Mouse (Mus musculus) heart, postnatal 36 days (tissue): Measurements from ENCODE around the gene Tuba1c. TPM values are rescaled to one million over a fixed set of nuclear protein-coding genes. Genes with fewer than 3 reads are reported as not detected.
"Not testable (repeated sequence)": the region's sequence is repeated elsewhere in the genome, so short reads cannot be mapped to it uniquely, and the experiment has no call there.

Source experiments
- DNase-seq, 2 experiments: peaks; one replicate each; pipeline ENCODE4 v3.0.0; 2021 to 2022
- intact Hi-C: fragments of 180-260 bp; cut with DNase I; formaldehyde crosslinking; loops from one replicate; pipeline ENCODE4 v1.15.1; 2025
- total RNA-seq, 2 experiments: library from RNA; stranded (reverse); gene quantifications; 2 replicates each; pipeline ENCODE4 v1.2.3; 2021

The Tuba1c gene
- total RNA-seq, 2 experiments from 2014 or later = 29.7 to 33.9 TPM

DNA sequence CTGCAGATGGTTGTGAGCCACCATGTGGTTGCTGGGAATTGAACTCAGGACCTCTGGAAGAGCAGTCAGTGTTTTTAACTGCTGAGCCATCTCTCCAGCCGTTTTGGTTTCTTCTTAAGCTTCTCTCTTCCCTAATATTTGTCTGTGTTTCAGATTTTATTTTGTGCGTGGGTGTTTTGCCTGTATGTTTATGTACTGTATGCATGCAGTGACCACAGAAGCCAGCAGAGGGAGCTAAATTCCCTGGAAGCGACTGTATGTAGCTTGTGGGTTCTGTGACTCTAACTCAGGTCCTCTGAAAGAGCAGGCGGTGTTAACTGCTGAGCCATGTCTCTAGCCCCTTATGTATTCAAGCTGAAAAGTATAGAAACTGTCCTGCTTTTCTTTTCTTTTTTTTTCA lies 3.4 kb upstream of the Tuba1c start:
- intact Hi-C loops = no loop called here
- DNase-seq = peak in 1 of 2 experiments; percentile 40

DNA sequence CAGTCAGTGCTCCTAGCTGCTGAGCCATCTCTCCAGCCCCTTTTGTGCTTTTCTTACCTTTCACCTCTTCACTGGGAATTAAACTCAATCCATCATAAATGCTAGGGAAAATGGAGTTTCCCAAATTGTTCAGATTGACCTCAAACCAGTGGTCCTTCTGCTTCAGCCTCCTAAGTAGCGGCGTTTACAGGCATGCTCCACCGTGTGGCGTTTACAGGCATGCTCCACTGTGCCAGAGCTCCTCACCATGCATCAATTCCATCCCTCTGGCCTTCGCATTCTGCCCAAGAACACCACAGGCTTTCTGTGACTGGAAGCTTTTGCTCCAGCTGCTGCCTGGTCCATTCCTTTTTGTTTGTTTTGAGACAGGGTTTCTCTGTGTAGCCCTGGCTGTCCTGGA lies 2.6 kb upstream of the Tuba1c start:
- intact Hi-C loops = no loop called here
- no peak for DNase-seq

DNA sequence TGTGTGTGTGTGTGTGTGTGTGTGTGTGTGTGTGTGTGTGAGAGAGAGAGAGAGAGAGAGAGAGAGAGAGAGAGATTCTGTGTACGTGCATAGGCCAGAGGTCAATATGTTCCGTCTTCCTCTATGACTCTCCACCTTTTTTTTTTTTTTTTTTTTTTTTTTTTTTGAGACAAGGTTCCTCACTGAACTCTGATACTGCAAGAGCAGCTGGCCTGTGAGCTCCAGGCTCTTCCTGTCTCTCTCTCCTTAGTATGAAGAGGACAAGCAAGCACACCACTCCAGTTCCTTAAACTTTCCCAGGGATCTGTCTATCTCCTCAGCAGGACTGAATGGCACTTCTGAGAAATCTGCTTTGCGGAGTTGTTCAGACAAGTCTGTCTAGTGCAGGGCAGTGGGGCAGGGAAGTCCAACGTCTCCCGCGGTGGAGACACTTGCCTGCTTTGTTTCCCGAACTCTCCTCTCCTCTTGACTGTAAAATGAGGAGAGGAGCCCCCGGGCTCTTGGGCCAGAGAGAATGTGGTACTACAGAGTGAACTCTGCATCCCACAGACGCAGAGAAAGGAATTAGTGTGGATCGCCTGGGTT lies 725 bp upstream of the Tuba1c start:
- intact Hi-C loops = no loop called here
- DNase-seq = no peak

DNA sequence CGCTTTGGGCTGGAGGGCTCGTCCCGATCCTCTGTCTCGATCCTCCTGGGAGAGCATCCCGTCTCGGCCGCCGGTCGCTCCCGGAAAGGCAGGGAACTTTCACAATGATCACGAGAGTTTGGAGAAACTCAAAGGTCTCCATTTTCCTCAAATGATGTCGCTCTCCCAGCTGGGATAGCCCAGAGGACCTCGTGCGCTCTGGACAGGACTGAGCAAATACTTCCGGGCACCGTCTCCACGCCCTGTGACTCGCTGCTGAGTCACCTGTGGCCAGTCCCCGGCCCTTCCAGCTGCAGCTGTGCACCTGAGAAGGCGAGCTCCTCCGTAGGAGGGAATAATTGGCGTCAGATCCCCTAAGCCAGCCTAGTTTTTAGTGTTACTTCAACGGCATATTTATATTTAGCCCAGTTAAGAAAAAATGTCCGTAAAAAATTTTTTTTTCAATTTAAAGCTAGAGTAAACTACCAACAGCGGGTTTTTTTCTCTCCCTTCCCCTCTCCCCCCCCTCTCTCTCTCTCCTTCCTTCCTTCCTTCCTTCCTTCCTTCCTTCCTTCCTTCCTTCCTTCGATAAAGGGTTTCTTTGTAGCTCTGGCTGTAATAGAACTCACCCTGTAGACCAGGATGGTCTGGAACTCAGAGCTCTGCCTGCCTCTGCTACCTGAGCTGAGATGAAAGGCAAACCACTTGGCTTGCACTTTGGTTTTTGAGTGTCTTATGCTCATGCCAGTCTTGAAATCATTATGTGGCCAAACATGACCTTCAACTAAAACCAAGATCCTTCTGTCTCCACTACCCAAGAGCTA lies 1.1 kb downstream of the Tuba1c start:
- intact Hi-C loops = no loop called here
- peak in 1 of 2 experiments; percentile 33 for DNase-seq

DNA sequence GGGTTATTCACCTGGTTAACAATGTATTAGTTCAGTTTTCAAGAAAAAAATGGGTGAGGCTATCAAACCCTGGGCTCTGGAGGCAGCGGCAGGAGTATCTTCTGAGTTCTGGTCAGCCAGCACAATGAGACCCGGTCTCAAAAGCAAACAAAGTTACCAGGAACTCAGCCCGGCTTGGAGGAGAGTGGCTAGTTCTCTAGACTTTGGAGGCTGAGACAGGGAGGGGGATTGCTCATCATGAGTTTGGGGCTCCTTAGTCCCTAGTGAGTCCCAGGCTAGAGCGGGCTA lies 1.6 kb downstream of the Tuba1c start:
- no peak for DNase-seq
- intact Hi-C loops = no loop called here

DNA sequence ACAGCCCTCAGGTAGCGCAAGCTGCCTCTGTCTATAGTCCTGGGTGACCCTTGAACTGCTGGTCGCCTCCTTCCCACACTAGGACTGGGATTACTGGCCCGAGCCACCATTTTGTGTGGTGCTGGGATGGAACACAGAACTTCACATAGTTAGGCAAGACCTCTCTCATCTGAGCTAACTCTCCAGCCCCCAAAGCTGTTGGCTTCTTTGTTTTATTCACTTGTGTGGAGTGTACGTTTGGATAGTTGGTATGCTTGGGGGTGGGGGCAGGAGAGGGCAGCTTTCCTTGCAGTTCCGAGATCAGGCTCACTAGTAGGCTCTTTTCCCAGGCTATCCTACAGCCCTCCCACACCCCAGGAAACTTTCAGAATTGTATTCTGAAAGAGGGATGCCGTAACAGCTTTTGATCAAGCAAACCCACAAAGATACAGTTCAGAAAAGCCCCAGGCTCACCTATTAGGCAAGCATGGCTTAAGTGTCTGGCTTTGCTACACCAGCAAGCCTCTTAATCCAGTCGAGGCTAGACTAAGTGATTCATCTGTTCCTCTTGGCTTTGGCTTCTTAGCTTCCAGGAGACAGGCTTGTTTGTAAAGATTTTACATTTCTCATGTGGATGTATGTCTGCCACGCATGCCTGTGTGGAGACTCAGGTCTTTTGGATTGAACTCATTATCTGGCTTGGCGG lies 2.5 kb downstream of the Tuba1c start:
- DNase-seq = no peak
- intact Hi-C loops = no loop called here

DNA sequence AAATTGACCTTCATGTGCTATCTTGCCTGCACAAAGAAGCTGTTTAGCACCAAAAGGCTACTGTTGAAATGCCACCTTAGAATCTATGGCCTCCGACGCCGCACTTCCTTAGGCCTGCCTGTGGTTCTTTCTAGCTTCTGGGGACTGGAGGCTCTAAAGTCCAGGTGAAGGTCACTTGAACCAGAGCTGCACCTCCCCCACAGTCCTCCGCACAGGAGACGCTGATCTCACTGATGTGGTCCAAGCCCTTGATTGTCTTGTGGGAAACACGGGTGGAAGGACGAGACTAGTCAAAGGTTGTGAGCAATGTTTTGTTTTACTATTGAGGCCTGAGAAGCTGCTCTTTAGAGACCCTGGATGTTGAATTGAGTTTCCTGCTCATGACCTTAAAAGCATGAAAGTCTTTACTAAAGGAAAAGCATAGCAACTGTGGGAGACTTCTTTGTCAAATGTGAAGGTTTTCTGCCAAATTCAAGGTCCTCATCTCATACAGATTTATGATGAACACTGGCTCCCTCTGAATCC lies 3.1 kb downstream of the Tuba1c start:
- intact Hi-C loops = no loop called here
- DNase-seq = no peak

DNA sequence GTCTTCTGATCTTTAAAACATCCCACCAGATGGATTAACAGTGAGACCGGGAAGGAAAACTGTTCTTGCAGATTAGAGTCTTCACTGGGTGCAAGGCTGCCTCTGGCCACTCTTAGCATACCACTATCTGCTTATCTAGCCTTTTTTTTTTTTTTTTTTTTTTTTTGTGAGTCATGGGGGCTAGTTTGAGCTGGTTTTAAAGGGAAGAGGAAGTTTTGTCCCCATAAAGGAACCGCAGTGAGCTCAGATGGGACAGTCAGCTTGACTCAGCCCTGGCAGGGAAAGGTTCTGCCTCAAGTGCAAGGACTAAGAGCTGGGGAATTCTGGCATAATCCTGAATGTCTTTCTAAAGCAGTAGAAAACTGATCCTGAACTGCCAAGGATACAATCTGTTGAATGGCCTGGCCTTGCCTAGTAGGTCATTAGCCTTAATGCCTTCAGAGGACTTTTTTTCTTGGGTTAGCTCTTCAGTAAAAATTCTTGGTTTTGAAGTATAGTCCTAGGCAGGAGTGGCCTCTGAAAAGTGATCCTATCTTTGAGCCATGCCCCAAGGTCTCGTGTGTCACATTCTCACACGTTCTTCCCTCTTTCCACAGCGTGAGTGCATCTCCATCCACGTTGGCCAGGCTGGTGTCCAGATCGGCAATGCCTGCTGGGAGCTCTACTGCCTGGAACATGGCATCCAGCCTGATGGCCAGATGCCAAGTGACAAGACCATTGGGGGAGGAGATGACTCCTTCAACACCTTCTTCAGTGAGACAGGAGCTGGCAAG lies 4.0 kb downstream of the Tuba1c start:
- DNase-seq = peak in 1 of 2 experiments; percentile 17
- intact Hi-C loops = no loop called here

DNA sequence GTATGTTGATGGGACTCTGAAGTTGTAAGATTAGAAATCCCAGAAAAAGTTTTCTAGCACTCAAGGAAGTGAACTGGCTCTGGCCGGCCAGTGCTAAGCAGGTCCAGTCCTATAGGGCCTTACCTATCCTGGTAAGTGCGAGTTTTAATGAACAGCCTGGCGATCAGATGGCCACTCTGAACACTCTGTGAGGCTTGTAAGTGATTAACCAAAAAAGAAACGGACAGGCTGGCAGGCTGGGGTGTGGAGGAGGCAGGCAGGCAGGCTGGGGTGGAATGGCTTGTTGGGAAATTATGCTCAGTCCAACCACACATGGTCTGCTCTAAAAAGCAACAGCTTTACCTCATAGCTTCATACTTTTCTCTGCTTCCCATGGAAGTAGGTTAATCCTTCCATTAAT lies 5.7 kb downstream of the Tuba1c start:
- no peak for DNase-seq
- intact Hi-C loops = no loop called here

DNA sequence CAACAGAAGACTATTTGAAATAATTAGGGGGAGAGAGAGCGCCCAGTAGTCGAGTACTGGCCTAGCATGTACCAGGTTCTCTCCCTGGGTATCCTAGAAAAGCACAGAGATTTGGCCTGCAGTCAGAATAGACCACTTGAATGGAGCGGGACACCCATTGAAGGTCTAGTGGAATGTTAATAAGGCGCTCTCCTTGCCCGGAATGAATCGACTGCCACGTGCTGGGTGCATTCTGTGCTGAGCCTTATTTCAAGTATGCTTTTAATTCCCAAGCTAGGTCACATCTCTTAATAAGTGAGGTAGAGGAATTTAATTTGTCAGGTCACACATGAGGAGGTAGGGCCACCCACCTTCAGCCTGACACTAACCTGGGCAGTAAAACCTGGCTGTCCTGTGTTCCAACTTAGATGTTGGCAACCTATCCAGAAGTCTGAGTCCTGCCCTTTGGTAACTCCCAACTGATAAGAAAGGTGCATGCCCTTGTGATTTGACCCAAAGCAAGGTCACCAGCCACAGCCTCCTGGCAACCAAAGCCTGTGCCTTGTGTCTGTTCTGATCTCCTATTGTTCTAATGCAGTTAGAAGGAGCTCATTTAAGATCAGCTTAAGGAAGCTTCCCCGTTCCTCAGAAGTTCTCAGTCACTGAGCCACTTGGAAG lies 6.7 kb downstream of the Tuba1c start:
- DNase-seq = peak in 1 of 2 experiments; percentile 22

DNA sequence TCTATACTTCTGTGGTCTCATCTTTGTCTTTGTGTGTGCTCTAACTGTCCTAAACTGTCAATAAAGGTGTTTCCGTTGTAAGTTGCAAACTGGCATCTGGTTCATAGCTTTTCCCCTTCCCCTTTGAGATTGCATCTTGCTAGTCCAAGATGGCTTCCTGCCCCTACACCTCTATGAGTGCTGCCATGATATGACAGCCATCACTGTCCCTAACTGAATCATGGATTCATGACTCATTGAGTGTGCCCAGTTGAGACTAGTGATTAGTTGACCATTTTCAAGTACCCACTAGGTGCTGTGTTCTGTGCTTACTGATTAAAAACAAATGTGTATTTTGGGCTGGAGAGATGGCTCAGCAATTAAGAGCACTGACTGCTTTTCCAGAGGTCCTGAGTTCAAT lies 8.3 kb downstream of the Tuba1c start:
- intact Hi-C loops = no loop called here
- DNase-seq = no peak

More for the DNA sequence above, 6.7 kb downstream of the Tuba1c start:
- intact Hi-C loops = no loop called here

DNA sequence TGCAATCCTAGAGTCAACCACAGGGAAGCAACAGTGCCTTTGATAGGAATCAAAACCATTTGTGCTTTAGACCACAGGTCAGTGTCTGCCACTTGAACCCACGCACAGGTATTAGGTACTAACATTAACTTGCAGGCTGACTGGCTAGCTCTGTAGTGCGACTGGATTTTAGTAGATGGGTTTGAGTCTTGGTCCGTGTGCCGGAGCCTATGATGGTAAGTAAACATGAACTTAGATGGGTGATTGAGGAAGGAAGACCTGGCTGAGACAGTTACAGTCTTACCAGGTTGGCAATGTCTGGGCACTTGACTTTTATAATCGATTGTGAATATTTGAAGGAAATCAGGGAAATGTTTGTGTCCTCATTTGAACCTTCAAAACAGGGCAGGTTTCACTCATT lies 9.1 kb downstream of the Tuba1c start:
- no peak for DNase-seq
- intact Hi-C loops = no loop called here

DNA sequence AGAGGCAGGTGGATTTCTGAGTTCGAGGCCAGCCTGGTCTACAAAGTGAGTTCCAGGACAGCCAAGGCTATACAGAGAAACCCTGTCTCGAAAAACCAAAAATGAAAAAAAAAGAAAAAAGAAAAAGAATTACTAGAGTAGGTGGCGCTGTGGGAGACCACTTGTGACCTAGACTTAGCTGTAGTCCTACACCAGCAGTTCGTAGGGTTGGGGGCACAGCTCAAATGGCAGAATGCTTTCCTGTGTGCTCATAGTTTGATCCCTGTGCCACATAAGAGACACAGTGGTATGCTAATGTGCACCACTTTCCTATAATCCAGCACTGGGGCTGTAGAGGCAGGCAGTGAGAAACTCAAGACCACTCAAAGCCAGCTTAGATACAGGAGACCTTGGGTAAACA lies 9.6 kb downstream of the Tuba1c start:
- intact Hi-C loops = no loop called here
- no peak for DNase-seq

DNA sequence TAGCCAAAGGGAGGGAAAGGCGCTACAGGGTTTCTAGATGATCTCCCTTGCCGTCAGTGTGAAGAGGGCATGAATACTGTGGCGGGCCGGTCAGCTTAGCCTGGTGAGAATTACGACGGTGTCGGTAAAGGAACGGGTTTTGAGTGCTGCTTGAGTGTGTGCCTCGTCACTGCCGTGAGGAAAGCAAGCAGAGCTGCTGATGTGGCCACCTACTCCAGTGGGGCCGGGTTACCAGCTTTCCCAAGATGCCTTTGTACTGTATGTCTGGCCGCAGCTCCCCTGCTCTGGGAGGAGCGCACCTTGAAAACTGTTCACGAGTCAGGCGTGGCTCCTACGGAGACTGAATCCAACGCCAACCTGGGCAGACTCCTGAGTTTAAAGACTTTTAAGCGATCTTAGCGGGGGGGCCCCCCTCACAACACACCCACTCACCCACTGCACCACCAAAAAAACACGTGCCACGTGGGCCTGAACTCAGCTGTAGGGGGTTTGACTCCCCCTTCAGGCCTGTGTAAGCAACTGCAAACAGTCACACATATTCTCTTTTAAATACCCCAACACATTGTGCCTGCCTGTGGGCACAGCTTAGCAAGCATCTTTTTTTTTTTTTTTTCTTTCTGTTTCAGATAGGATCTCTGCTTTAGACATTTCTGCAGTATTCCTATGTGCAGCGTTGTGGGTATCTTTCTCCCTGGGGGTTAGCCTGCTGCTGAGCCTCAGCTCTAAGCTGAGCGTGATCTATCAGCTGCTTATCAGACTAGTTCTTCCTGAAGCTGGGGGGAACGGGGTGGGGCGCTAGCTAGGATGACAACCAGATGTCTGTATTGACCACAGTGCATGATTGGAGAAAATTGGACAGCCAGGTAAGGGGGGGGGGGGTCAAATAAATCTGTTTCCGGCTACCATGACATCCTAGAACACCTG lies 10.6 kb downstream of the Tuba1c start:
- intact Hi-C loops = no loop called here
- no peak for DNase-seq

DNA sequence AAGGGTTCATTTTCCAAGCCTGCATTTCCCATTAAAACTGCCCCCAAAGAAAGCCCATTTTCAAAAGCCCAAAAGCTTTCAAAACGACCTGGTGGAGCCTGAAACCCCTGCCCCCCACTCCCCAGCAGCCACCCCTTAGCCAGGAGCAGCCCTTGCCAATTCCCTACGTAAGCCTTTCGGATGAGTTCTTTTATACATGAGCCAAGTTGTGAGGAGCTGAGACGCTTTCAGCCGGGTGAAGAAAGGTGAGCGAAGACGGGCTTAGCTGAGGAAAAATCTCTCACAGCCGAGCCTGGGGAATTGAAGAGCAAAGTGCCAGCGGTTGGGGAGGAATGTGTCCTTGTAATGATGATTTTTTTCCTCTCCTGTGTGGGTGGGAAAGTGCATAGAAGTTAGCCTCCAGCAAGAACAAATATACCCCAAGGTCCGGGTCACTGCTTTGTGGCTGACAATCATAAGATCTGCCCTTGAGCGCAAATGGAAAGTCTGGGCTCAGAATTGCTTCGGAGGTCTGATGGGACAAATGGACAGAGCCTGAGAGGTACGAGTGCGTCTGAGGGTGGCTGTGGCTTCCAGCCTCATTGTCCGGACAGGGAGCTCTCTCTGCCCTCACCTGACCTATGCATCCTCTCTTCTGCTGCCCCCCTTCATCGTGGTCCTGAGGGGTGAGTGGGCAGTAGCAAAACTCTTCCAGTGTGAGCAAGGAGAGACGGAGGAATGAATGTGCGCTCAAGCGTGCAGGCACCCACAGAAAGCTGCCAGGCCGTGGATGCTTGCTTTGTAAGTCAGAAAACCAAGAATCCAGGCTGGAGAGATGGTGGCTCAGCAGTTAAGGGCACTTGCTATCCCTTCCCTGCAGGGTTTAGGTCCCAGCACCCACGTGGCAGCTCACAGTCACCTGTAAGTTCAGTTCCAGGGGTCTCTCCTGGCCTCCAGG lies 11.5 kb downstream of the Tuba1c start:
- DNase-seq = no peak
- intact Hi-C loops = no loop called here

DNA sequence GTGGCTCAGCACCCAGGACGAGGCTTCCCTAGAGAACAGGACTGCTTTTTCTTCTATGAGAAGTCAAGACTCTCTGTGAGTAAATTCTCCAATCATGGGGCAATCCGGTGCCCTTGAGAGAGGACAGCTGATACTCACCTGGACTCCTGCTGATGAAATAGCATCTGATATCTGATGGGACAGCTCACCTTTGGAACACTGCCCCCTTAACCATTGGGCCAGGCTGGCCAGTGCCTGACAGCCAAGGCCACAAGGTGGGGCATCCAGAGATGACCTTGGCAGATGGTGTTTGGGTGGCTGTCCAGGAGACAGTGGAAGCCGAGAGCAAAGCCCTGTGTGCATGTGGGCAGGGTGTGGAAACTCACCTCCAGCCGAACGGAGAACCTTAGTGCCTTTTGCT lies 12.6 kb downstream of the Tuba1c start:
- intact Hi-C loops = no loop called here
- DNase-seq = no peak

DNA sequence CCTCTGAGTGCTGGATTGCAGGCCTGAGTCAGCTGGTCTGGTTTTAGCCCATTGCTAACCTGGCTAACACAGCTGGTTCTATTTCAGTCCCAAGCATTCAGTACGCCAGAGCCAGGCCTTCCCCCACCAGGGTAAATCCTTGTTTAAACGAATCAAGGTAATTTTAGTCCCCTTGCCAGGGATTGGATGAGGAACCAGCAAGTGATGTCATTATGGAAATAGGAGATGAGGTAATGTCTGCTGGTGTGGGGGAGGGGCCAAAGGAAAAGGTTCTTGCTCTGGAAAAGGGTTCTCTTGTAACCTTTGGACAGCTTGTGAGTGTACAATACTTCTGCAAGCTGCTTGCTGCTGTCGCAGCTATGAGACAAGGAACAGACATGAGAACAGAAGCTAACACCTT lies 15.2 kb downstream of the Tuba1c start:
- intact Hi-C loops = no loop called here
- no peak for DNase-seq

DNA sequence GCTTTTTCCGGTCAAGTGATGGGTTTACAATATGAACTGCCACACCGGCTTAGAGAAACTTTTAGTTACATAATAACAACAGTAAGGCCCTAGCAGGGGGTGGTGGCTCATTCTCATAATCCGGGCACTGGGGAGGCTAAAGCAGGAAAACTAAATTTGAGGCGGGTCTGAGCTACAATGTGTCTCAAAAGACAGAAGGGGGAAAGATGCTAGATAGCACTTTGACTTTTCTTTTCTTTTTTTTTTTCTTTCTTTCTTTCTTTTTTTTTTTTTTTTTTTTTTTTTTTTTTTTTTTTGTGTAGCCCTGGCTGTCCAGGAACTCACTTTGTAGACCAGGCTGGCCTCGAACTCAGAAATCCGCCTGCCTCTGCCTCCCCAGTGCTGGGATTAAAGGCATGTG lies 16.0 kb downstream of the Tuba1c start:
- intact Hi-C loops, DNase-seq: not testable (repeated sequence)
